Mouse (Mus musculus) forebrain, embryonic 12.5 days (tissue): ENCODE results near the gene Zfp410. TPM values are rescaled to one million over a fixed set of nuclear protein-coding genes. Genes with fewer than 3 reads are reported as not detected.

ENCODE experiments used
- ATAC-seq: fragments of 200-750 bp; cut with Nextera tagmentation; 2 replicates; pipeline ENCODE4 v1.8.0; 2017; ENCODE audit warnings: moderate TSS enrichment; ENCODE audit not compliant: low FRiP score
- H3K27ac ChIP-seq: fragments of 300-500 bp; sonication (generic); 2 replicates; pipeline ENCODE4 v1.5.1; 2016; ENCODE audit warnings: mild to moderate bottlenecking
- H3K27me3 ChIP-seq: fragments of 300-500 bp; sonication (generic); 2 replicates; pipeline ENCODE4 v1.6.1; 2016; ENCODE audit warnings: mild to moderate bottlenecking
- H3K36me3 ChIP-seq: fragments of 300-500 bp; sonication (generic); replicated peaks from 2 replicates; pipeline ENCODE4 v1.6.1; 2016; ENCODE audit warnings: mild to moderate bottlenecking
- H3K4me1 ChIP-seq: fragments of 300-500 bp; sonication (generic); 2 replicates; pipeline ENCODE4 v1.6.1; 2016
- H3K4me2 ChIP-seq: fragments of 300-500 bp; sonication (generic); 2 replicates; pipeline ENCODE4 v1.6.1; 2016; ENCODE audit warnings: mild to moderate bottlenecking, moderate library complexity
- H3K4me3 ChIP-seq: fragments of 300-500 bp; sonication (generic); replicated peaks from 2 replicates; pipeline ENCODE4 v1.5.1; 2016; ENCODE audit warnings: mild to moderate bottlenecking
- H3K9ac ChIP-seq: fragments of 300-500 bp; sonication (generic); 2 replicates; pipeline ENCODE4 v1.6.1; 2016; ENCODE audit warnings: mild to moderate bottlenecking
- H3K9me3 ChIP-seq: fragments of 300-500 bp; sonication (generic); 2 replicates; pipeline ENCODE4 v1.6.1; 2016
- WGBS: fragments of 180-500 bp; shearing (Covaris S2); methylation state at CpG from one replicate; pipeline ENCODE4 v1.1.7; 2016; 5-methylcytosine and 5-hydroxymethylcytosine counted together
- polyA plus RNA-seq: library from polyadenylated mRNA; unstranded; fragments of >200 nt; fragmentation: Nextera tagmentation; extraction: Ambion mirVana; gene quantifications from 2 replicates; pipeline ENCODE4 v1.2.1, GENCODE M21; 2016

Zfp410 gene
- polyA plus RNA-seq, 1 experiment from 2014 or later = 114 TPM

- Histone ChIP-seq H3K36me3 (peaks cover 22% of the 10 kb centered on the region), H3K4me3 (no peak overlapping the region), H3K4me1 (peaks cover 18% of the 10 kb centered on the region), H3K27ac (no peak overlapping the region), H3K27me3 (no peaks in the 10 kb centered on the region), H3K9me3 (no peaks in the 10 kb centered on the region), H3K9ac (no peak overlapping the region), H3K4me2 (no peak overlapping the region)
- no peak for ATAC-seq
- WGBS = 89% methylated on average over 9 of the region's 9 CpGs
Measured at GRCm38 (mm10) chr12:84364291-84364690, 47.6 kb downstream of the Zfp410 start.

- no peak for ATAC-seq
- WGBS = 97% methylated on average over 6 of the region's 6 CpGs
- H3K27ac ChIP-seq = no peak overlapping the region
- peaks cover 18% of the 10 kb centered on the region for H3K4me1 ChIP-seq
- peaks cover 29% of the 10 kb centered on the region for H3K36me3 ChIP-seq
- no peak overlapping the region for H3K4me2 ChIP-seq
- H3K9me3 ChIP-seq = no peaks in the 10 kb centered on the region
- no peak overlapping the region for H3K9ac ChIP-seq
- no peaks in the 10 kb centered on the region for H3K27me3 ChIP-seq
- no peak overlapping the region for H3K4me3 ChIP-seq
Measured at GRCm38 (mm10) chr12:84365137-84365536, 48.5 kb downstream of the Zfp410 start.

GRCm38 (mm10) chr12:84366971-84367370 is 50.3 kb downstream of the Zfp410 start:
- Histone ChIP-seq H3K9me3 (no peaks in the 10 kb centered on the region), H3K9ac (no peak overlapping the region), H3K36me3 (peaks cover 47% of the 10 kb centered on the region), H3K27ac (no peak overlapping the region), H3K4me1 (peaks cover 8% of the 10 kb centered on the region), H3K4me3 (no peak overlapping the region), H3K27me3 (no peaks in the 10 kb centered on the region), H3K4me2 (no peak overlapping the region)
- 69% methylated on average over 9 of the region's 9 CpGs for WGBS
- ATAC-seq = no peak

GRCm38 (mm10) chr12:84371647-84372046 is 55.0 kb downstream of the Zfp410 start:
- Histone ChIP-seq H3K9me3 (no peaks in the 10 kb centered on the region), H3K36me3 (peaks cover 79% of the 10 kb centered on the region), H3K9ac (no peak overlapping the region), H3K4me3 (no peak overlapping the region), H3K4me2 (no peak overlapping the region), H3K4me1 (no peaks in the 10 kb centered on the region), H3K27me3 (no peaks in the 10 kb centered on the region), H3K27ac (no peak overlapping the region)
- ATAC-seq = no peak
- 94% methylated on average over 5 of the region's 5 CpGs for WGBS

GRCm38 (mm10) chr12:84373831-84374481 is 57.3 kb downstream of the Zfp410 start:
- Histone ChIP-seq H3K9ac (no peak overlapping the region), H3K4me3 (no peak overlapping the region), H3K36me3 (peaks cover 59% of the 10 kb centered on the region), H3K9me3 (no peaks in the 10 kb centered on the region), H3K4me2 (no peak overlapping the region), H3K27ac (no peak overlapping the region), H3K27me3 (no peaks in the 10 kb centered on the region), H3K4me1 (no peaks in the 10 kb centered on the region)
- 88% methylated on average over 6 of the region's 6 CpGs for WGBS
- ATAC-seq = no peak

- Histone ChIP-seq H3K27me3 (no peaks in the 10 kb centered on the region), H3K27ac (no peak overlapping the region), H3K36me3 (no peaks in the 10 kb centered on the region), H3K4me1 (no peaks in the 10 kb centered on the region), H3K9me3 (no peaks in the 10 kb centered on the region), H3K4me3 (no peak overlapping the region), H3K9ac (no peak overlapping the region), H3K4me2 (no peak overlapping the region)
- 81% methylated on average over 4 of the region's 4 CpGs for WGBS
- ATAC-seq = no peak
Measured at GRCm38 (mm10) chr12:84382369-84382768, 65.7 kb downstream of the Zfp410 start.

GRCm38 (mm10) chr12:84384644-84385081 is 68.0 kb downstream of the Zfp410 start:
- no peak for ATAC-seq

GRCm38 (mm10) chr12:84385408-84385807 is 68.8 kb downstream of the Zfp410 start:
- Histone ChIP-seq H3K27me3 (no peaks in the 10 kb centered on the region), H3K4me2 (no peak overlapping the region), H3K4me3 (no peak overlapping the region), H3K9me3 (no peaks in the 10 kb centered on the region), H3K27ac (no peak overlapping the region), H3K4me1 (no peaks in the 10 kb centered on the region), H3K9ac (no peak overlapping the region), H3K36me3 (no peaks in the 10 kb centered on the region)
- no peak for ATAC-seq
- 96% methylated on average over 4 of the region's 4 CpGs for WGBS

More at GRCm38 (mm10) chr12:84384644-84385081, 68.0 kb downstream of the Zfp410 start:
- H3K4me2 ChIP-seq = no peak overlapping the region
- no peak overlapping the region for H3K9ac ChIP-seq
- H3K9me3 ChIP-seq = no peaks in the 10 kb centered on the region
- no peaks in the 10 kb centered on the region for H3K4me1 ChIP-seq
- H3K27me3 ChIP-seq = no peaks in the 10 kb centered on the region
- no peaks in the 10 kb centered on the region for H3K36me3 ChIP-seq
- 77% methylated on average over 5 of the region's 5 CpGs for WGBS
- H3K27ac ChIP-seq = no peak overlapping the region
- H3K4me3 ChIP-seq = no peak overlapping the region

GRCm38 (mm10) chr12:84388097-84388496 is 71.4 kb downstream of the Zfp410 start:
- Histone ChIP-seq H3K4me1 (no peaks in the 10 kb centered on the region), H3K4me3 (no peak overlapping the region), H3K36me3 (no peaks in the 10 kb centered on the region), H3K9me3 (no peaks in the 10 kb centered on the region), H3K27me3 (no peaks in the 10 kb centered on the region), H3K4me2 (no peak overlapping the region), H3K27ac (no peak overlapping the region), H3K9ac (no peak overlapping the region)
- ATAC-seq = no peak
- WGBS = 94% methylated on average over 8 of the region's 8 CpGs

- ATAC-seq = no peak
Measured at GRCm38 (mm10) chr12:84388774-84389400, 72.2 kb downstream of the Zfp410 start.

GRCm38 (mm10) chr12:84390336-84390735 is 73.7 kb downstream of the Zfp410 start:
- Histone ChIP-seq H3K9me3 (no peaks in the 10 kb centered on the region), H3K36me3 (no peaks in the 10 kb centered on the region), H3K27ac (no peak overlapping the region), H3K4me3 (no peak overlapping the region), H3K4me1 (no peaks in the 10 kb centered on the region), H3K4me2 (no peak overlapping the region), H3K27me3 (no peaks in the 10 kb centered on the region), H3K9ac (no peak overlapping the region)
- WGBS = 89% methylated on average over 6 of the region's 6 CpGs
- no peak for ATAC-seq

More at GRCm38 (mm10) chr12:84388774-84389400, 72.2 kb downstream of the Zfp410 start:
- no peaks in the 10 kb centered on the region for H3K36me3 ChIP-seq
- no peaks in the 10 kb centered on the region for H3K9me3 ChIP-seq
- no peaks in the 10 kb centered on the region for H3K4me1 ChIP-seq
- no peaks in the 10 kb centered on the region for H3K27me3 ChIP-seq
- no peak overlapping the region for H3K4me2 ChIP-seq
- no peak overlapping the region for H3K27ac ChIP-seq
- H3K4me3 ChIP-seq = no peak overlapping the region
- H3K9ac ChIP-seq = no peak overlapping the region
- whole genome bisulfite sequencing = 83% methylated on average over 14 of the region's 14 CpGs

- Histone ChIP-seq H3K4me2 (no peak overlapping the region), H3K36me3 (no peaks in the 10 kb centered on the region), H3K27ac (no peak overlapping the region), H3K4me1 (no peaks in the 10 kb centered on the region), H3K4me3 (no peak overlapping the region), H3K27me3 (no peaks in the 10 kb centered on the region), H3K9ac (no peak overlapping the region), H3K9me3 (no peaks in the 10 kb centered on the region)
- no peak for ATAC-seq
- 96% methylated on average over 4 of the region's 4 CpGs for WGBS
Measured at GRCm38 (mm10) chr12:84392681-84393080, 76.0 kb downstream of the Zfp410 start.
